Mouse (Mus musculus): Measurements from ENCODE around the gene Hrh3.
A peak's percentile ranks its signal among the peaks of the same experiment; 100 is the strongest.

Hrh3 gene

DNA sequence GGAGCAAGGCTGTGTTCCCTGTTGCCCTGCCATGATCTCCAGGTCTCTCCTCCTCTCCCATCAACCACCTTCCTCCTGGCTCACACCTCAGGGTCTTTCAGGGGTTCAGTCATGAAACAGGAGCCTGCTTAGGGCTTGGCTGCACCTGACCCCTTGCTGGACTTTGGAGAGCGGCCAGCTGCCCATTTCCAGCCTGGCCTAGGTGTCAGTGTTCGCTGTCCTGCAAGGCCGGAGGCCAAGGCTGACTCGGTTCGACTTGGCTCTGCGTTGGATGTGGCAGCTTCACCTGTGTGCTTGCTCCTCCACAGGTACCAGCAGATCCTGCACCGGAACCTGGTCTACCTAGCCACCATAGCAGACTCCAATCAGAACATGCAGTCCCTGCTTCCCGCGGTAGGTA lies 51.3 kb downstream of the Hrh3 start:
- no peak for DNase-seq (ENCODE audit: low spot score)

DNA sequence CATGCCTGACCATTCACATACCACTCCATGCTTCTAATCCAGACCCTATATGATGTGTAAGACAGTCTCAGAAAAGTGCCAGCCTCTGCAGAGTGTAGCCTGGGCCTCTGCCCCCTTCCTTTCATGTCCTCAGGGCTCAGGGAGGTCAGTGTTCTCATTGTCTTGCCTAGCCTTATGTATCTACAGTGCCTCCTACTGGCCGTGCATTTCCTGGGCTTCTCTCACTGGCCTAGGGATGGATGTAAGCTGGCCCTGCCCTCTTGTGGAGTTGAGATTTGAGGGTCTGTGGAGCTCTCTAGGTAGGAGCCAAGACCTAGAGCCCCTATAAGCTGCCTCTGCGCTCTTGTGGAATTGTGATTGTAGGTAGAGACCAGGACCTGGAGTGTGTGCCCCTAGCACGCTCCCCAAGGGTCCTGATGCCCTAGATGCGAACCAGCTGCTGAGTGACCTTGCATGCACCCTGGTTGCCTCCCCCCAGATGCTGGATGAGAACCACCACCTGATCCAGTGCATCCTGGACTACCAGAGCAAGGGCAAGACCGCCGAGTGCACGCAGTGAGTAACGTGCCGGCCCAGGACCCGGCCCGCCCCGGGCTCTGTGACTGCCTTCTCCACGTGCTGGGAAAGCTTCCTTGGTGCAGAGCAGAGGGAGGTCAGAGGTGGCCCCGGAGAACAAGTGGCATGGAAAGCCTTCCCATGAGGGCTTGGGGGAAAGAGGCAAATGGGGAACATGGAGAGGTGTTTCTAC lies 52.1 kb downstream of the Hrh3 start:
- DNase-seq (ENCODE audit: low spot score): no peak

DNA sequence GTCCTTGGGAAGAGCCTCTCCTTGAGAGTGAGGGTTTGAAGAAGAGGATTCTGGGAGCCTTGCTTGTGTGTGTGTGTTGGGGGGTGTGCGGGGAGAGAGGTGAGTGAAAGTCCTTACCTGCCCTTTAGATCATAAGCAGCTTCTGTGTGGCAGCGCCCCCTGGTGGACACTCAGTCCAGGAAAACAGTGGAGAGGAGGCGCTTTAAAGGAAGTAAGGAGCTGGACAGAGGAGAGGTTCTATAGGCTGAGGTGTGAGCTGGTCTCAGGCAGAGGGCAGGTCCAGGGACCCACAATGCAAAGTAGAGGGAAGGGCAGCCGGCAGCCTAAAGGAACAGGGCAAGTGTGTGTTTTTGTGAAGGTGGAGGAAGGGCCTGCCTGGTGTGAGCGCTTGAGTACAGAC lies 53.3 kb downstream of the Hrh3 start:
- peak; percentile 85 for DNase-seq (ENCODE audit: low spot score)

Data from layer of hippocampus, adult 11-12 months (tissue).